Mouse (Mus musculus) gastrocnemius, adult 8-10 months (tissue): ENCODE data around the gene Bcl2a1b. TPM values are rescaled to one million over a fixed set of nuclear protein-coding genes. Genes with fewer than 3 reads are reported as not detected.
"Not testable (repeated sequence)": the region's sequence is repeated elsewhere in the genome, so short reads cannot be mapped to it uniquely, and the experiment has no call there.

Source experiments
- DNase-seq, 2 experiments: peaks; one replicate each; pipeline ENCODE4 v3.0.0; 2022; ENCODE audit warnings: low spot score in 2 of 2
- total RNA-seq, 4 experiments: library from RNA; stranded (reverse); gene quantifications; 2 replicates each; pipeline ENCODE4 v1.2.4; 2022

Bcl2a1b gene
- total RNA-seq, result not detected

DNA sequence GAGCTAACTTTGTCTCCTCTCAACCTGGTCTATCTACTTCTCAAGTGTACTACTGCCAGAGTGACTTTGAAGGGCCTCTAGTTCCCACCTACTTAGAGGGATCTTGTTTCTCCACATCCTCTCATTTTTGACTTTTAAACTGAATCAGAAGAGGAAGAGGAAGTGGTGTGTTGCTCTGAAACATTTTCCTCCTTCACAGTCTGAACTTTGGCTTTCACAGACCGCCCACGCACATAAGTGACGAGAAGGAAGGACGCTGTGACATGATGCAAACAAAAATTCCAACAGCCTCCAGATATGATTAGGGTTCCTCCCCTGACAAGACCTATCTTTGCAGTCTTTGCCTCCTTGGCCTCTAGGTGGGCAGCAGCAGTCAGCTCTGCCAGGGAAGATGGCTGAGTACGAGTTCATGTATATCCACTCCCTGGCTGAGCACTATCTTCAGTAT is at the start of gene Bcl2a1b, which contains the start of gene Gm29094:
Gene Bcl2a1b, plus strand, starts transcription at position 241 of the 448 bp plus-strand sequence.
Gene Gm29094, plus strand, starts transcription at position 411 of the 448 bp plus-strand sequence.
- DNase-seq, result not testable (repeated sequence)

DNA sequence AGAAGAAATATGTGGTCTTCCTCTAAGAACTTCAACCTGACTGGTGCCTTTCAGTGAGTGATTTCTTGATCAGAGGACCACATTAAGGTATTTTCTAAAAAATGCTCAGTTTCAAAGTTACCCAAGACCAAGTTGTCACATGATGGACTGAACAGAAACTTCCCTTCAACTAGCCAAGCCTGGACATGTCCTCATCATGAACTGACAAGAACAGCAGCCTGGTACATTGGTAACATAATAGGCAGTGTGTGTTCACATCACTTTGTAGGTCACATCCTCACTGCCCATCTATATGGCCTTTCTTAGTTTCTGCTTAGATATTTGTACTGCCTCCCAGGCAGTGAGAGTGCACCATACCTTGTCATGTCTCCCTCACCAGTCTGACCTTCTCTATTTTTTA is 26.5 kb upstream of the Bcl2a1b start:
- DNase-seq, result not testable (repeated sequence)

- peak in 1 of 2 experiments; percentile 24 for DNase-seq
Measured at GRCm38 (mm10) chr9:89178833-89179232, 20.2 kb upstream of the Bcl2a1b start.

GRCm38 (mm10) chr9:89179469-89179868 is 19.5 kb upstream of the Bcl2a1b start:
- not testable (repeated sequence) for DNase-seq

GRCm38 (mm10) chr9:89187006-89187405 is 12.0 kb upstream of the Bcl2a1b start:
- DNase-seq, result not testable (repeated sequence)

- not testable (repeated sequence) for DNase-seq
Measured at GRCm38 (mm10) chr9:89195483-89195882, 3.5 kb upstream of the Bcl2a1b start.

GRCm38 (mm10) chr9:89197509-89197908 is 1.5 kb upstream of the Bcl2a1b start:
- not testable (repeated sequence) for DNase-seq

DNA sequence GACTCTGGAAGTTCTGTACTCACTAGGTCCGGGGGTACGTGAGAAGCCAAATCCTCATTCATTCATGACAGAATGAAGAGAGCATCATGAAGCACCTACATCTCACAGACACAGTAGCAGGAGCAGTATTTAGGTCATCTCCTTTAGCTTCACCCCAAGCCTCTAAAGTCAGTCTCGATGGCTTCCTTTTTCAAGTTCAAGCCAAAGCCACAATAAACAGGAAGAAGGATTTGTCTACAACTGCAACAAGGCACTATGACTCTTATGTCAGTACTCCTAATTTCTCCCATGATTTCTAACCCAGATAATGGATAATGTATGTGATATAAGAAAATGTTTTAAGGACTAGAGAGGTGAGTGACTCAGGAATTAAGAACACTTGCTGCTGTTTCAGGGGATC is 660 bp upstream of the Bcl2a1b start:
- DNase-seq, result not testable (repeated sequence)

DNA sequence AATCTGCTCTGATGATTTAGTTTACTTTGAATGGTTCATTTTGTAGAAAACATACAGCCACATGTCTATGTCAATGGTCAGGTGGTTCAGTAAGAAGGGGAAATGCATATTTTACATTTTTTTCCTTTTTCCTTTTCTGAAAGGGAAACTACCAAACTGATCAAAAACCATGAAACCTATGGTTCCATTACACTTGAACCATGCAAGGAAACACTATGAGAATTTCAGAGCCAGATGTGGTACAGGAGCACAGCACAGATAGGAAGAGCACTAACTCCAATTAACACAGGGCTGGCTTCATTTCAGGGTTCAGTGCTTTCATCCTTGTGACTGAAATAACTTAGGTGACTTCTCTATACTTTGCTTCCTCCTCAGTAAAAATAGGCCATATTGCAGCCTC is 3.2 kb downstream of the Bcl2a1b start:
- not testable (repeated sequence) for DNase-seq

DNA sequence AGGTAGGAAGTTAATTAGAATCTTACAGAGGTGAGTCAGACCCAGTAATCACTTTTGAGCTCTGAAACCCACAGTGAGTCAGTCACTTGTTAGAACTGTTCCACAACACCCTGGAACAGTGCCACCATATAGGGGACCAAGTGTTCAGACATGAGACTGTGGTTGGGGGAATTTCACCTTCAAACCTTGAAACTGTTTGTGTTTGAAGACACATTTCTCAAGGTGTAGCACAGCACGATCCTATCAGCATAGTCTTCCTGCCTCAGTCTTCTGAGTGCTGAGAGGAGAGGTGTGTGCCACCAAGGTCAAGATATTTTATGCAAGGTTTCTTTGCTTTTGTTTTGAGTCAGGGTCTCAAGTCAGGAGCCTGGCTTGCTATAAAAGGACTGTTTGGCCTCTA is 9.9 kb downstream of the Bcl2a1b start:
- not testable (repeated sequence) for DNase-seq

- DNase-seq, result not testable (repeated sequence)
Measured at GRCm38 (mm10) chr9:89210353-89211064, 11.5 kb downstream of the Bcl2a1b start, which contains the start of gene Mthfs. Gene Mthfs, plus strand, starts transcription at chr9:89210676.

DNA sequence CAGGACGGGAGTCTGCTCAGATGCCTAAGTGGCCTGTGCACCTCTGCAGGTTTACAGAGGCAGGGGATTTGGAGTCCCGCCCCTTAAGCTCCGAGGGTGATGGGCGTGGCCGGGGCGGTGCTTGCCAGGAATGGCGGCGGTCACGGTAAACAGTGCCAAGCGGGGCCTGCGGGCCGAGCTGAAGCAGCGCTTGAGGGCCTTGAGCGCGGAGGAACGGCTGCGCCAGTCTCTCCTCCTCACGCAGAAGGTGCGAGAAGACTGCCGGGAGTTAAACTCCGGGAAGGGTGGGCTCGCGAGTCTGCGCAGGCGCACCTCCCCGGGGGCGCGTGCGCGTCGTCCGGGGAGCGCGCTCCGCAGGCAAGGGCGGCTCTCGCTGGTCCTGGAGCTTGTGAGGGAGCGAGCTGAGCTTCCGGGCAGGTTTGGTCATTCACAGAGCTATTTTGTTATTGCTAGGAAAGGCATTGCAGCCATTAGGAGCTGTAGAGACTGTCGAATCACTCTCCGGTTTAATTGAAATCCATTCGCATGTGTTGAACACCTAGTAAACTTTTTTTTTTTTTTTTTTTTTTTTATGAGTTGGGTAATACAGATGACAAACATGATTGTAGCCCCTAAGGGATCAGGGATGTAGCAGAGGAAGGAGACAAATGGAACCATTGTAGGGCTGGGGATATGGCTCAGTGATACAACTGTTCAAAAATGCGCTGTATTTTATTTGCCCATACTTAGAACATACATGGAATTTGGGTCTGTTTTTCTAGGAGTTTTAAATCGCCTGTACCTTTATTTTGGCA is 12.3 kb downstream of the Bcl2a1b start:
- DNase-seq, result peak; percentile 76

DNA sequence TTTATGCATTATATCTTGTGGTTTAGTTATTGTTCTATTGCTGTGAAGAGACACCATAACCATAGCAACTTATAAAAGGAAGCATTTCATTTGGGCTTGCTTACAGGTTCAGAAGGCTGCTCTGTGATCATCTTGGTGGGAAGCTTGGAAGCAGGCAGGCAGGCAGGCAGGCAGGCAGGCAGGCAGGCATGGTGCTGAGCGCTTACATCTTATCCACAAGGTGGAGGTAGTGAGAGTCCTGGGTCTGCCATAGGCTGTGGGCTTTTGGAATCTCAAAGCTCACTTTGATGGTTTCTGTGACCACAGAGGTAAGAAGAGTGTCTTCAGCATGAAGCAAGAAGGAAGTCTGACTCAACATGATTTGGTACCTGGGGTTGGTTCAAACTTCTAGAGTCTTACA is 13.4 kb downstream of the Bcl2a1b start:
- DNase-seq, result not testable (repeated sequence)

GRCm38 (mm10) chr9:89218174-89218573 is 19.2 kb downstream of the Bcl2a1b start:
- not testable (repeated sequence) for DNase-seq

DNA sequence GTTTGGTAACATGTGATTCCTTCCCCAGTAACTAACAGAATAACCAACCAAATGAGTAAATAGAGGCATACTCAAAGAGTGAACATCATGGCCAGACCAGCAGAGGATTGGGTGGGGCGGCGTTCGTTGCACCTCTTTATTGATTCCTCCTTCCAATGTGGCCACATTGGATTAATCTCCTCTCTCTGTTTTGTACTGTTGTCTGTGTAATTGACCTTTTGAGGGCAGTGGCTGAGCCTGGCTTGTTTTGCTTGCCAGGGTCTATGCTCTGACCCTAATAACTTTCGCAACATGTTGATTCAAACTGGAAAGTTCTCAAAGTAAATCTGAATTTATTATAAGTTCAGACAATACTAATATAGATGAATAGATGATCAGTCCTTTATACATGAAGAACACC is 20.7 kb downstream of the Bcl2a1b start:
- DNase-seq, result not testable (repeated sequence)

DNA sequence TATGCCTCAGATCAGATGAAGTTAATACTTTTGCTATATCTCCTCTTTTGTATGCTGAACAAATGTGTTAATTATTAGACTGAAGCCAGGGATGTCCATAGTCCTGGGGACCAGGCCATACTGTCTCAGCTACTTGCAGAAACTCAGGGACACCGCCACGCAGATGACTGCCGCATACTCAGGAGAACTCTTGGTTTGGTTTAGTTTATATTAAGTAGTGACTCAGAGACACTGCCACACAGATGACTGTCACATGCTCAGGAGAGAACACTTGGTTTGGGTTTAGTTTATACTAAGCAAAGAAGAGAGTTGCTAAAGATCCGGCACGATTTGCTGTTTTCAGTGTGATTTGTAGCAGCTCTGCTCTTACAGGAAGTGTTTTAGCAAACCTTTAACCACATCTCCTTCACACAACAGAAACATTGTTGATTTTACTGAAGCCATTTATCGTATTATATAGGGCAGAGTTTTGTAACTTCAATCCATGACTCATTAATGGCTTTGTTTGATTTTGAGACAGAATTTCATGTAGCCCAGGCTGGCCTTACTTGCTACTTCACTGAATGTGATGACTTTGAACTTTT is 21.8 kb downstream of the Bcl2a1b start:
- DNase-seq, result not testable (repeated sequence)

- DNase-seq, result no peak
Measured at GRCm38 (mm10) chr9:89226071-89226470, 27.1 kb downstream of the Bcl2a1b start.

DNA sequence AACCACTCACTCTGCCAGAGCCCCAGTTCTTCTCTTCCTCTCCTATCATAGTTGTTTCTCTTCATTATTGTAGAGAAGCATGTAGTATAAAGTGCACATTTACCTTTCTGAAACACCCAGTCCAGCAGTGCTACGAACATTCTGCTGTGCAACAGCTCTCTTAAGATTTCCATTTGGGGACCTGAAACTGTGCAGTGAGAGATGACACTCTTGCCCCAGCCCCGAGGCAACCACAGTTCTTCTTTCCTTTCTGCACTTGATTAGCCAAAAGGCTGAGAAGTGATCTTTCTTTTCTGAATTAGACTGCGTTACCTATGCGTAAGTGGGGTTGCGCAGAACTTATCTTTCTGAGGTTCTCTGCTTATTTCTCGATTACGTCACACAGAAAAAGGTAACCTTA is 29.1 kb downstream of the Bcl2a1b start:
- DNase-seq, result no peak

- DNase-seq, result not testable (repeated sequence)
Measured at GRCm38 (mm10) chr9:89230897-89231497, 32.0 kb downstream of the Bcl2a1b start.

DNA sequence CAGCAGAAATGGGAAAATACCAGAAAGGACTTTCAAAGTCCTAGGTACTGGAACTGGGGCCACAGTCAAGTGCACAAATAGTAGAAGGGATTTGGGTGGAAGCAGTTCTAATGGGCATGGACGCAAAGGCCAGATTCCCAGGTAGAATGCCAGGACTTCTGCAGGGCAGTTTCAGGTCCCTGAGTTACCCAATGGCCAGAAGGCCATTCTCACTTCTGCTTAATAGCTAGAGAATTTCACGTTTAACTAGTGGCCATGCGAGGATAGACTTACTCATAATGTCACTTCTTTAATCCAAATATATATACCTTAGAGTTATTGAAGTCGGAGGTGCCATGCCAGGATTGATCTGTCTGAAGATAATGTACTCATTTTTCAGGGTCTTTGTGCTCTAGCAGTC is 38.1 kb downstream of the Bcl2a1b start:
- not testable (repeated sequence) for DNase-seq

GRCm38 (mm10) chr9:89238976-89239505 is 40.0 kb downstream of the Bcl2a1b start:
- DNase-seq, result not testable (repeated sequence)
